Mouse (Mus musculus) embryo, embryonic 11.5 days (tissue): ENCODE measurements around the gene Ubl7.

Source experiments
- DNase-seq: peaks from one replicate; pipeline ENCODE4 v3.0.0-alpha.2; 2012; ENCODE audit warnings: low read depth, low spot score

Gene Ubl7

DNA sequence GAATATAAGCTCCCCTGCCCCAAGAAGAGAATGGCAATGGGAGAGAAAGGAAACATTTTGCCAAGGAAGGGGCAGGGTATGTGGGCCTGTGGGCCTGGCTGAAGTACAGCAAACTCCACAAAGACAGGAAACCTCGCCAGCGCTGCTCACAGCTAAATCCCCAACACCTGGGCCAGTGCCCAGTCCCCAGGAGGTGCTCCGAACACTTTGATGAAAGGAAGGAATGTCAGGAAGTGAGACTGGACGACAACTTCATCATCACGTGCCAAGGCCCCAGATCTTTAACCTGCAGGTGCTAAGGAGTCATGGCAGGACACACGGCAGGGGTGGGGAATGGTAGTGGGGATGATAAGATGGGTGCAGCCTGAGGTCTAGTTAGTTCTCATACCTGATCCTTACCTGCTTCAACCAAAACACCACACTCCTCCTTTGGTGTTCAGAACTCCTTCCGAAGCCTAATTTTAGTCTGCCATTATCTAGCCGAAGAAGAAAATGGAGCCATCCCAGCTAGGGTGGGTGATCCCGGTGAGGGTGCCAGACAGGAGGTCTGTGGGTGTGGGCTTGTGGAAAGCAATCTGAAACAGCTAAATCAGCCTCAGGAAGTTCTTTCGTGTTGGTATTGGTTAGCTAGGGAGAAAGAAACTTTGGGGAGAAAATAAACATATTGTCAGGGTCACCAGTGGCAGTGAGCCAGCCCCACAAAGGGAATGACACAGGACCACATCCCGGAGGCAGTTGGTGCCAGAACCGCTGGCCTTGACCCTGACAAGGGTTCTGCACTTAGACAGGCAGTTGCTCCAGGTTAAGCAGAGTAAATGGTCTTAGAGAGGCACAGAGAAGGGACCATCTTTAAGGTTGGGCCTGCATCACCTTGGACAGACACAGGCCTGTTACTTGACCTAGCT lies 54.8 kb downstream of the Ubl7 start:
- no peak for DNase-seq

DNA sequence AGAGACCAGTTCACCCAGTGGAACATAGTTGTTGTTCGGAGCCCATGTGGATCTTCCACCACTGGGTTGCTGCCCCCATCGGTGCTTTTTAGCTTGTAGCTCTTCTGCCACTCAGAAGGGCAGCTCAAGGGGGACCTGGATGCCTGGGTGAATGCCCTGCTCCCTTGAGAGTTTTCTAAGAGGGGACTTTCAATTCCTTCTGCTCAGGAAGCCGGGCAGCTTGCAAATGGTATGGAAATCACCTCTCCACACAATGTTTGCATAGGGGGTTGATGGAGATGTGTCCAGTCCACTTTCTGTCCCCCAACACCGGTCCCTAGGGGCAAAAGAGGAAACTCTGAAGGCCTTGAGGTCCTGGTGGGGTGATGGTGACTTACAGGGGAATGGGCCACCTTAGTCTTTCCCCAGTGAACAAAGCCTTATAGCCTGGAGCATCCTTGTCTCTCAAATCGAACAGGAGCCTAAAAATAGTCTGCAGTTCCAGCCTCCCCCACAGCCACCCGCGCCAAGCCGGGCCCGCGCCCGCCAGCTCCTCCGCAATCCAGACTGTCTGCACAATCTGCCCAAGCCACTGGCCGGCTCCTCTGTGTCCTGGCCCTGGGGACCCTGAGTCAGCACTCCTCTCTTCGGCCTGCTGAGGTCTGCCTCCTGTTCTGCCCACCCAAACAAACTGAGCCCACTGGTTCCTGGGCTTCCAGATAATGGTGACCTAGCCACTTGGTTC lies 56.6 kb downstream of the Ubl7 start:
- no peak for DNase-seq

DNA sequence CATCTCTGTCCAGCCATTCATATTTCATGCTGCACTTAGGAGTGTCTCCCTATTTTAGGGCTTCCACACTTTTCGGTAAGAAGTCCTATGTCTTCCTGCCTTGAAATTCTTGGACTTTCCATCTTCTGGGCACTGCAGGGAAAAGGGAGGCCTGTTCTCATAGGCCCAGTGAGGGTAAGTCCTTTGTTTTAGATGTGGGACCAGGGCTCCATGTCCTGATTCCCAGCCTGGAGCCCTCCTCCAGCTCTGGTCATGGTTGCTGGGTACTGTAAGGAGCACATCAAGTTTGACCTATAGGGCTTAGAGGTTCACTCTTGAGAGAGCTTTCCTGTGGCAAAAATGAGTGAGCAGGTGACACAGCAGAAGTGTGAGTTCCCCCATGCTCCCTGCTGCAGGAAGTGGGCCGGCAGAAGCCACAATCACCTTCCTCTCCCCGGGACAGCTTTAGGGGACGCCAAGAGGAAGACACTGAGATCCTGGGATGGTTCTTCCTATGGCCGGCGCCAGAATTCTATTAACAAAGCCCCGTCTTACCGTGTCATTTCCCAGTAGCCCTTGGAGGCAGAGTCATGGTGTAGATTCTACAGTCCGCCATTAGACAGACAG lies 57.5 kb downstream of the Ubl7 start:
- DNase-seq: no peak

DNA sequence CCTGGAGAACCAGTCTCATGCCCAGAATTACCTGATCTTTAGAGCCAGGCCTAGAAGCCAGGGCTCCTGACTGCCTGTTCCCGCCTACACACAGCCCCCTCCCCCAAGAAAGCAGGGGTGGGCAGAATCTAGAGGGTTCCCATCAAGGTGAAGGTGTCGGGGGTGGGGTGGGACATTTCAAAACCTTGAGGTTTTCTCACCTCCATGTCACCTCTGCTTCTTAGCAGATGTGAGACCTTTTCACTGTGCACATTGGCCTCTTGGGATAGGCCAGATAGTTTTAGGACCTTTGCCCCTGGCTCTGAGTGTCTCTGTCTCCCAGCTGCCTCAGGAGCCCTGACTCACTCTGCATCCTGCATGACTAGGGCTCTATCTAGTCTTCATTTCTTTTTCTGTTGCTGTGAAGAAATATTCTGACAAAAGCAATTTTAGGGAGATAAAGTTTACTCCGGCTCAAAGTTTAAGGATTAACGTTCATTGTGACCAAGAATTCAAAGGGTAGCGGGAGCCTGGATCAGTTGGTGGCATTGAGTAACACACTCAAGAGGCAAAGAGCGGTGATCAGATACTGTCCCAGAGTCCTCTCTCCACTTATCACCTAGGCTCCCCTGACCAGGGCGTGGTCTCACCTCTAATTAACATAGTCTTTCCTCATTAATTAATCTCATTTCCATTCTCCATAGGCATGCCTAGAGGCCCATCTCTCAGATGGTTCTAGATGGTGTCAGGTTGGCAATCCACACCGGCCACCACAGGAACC lies 58.2 kb downstream of the Ubl7 start:
- no peak for DNase-seq

DNA sequence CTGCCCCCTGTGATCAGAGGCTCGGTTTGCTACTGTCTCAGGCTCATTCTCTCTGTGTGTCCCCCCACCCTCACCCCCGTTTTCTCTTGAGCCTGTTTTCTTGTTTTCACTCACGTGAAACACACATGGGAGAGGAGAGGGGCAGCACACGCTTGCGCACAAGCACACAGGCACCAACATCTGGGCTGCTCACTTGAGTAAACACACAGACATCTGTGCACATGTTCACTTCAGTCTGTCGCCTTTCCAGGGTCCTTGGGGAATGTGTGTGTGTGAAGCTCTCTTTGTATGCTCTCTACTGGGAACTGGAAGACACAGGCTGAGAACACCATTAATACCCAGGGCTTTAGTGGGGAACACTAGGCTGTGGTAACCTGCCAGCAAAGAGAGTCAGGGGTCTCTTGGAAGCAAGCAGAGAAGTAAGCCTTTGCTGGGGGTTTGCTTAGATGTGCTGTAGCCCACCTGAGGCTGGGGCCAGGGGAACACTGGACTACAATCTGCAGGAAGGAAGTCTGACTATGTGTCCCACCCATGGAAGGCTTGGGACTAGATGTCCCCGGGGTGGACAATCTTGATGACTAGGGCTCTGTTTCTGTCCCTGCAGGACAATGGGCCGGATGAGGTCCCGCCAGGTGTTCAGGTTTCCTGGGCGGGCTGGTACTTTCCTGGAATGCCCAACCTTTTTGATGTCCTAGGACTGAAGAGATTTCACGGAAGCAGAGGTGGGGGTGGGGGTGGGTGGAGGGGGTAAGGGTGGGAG lies 59.1 kb downstream of the Ubl7 start:
- DNase-seq: no peak

DNA sequence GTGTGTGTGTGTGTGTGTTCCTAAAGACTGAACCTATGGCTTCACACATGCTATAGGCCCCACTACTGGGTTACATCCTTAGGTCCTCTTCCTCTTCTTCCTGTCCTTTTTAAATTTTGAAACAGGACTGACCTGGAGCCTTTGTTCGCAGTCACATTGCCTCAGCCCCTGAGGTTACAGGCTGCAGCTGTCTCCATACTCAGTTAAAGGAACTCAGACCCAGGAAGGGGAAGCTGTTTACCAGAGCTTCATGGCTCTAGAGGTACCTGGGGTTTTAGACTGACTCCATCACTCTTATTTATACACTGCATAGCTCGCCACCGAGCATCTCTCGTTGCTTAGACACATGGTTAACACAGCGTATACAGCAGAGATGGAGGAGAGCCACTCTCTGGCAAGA lies 60.6 kb downstream of the Ubl7 start:
- no peak for DNase-seq

DNA sequence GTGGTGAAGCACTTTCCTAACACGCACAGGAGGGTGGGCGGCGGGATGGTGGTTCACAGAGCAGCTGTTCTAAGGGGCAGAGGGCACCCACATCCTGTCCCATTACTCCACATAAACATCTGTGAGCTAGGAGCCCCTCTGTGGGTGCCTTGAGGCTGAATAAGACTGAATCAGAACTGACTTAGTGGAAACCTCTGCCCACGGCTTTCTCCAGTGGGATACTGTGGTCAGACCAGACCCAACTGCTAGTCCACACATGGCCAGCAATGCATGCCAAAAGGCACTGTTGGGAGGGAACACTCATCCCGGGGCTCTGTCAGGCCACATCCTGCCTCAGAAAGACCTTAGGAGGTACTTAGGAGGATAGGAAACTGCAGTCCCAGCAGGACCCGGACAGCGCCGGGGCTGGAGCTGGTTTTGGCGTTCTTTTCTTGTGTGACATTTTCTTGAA lies 61.4 kb downstream of the Ubl7 start:
- DNase-seq: no peak

DNA sequence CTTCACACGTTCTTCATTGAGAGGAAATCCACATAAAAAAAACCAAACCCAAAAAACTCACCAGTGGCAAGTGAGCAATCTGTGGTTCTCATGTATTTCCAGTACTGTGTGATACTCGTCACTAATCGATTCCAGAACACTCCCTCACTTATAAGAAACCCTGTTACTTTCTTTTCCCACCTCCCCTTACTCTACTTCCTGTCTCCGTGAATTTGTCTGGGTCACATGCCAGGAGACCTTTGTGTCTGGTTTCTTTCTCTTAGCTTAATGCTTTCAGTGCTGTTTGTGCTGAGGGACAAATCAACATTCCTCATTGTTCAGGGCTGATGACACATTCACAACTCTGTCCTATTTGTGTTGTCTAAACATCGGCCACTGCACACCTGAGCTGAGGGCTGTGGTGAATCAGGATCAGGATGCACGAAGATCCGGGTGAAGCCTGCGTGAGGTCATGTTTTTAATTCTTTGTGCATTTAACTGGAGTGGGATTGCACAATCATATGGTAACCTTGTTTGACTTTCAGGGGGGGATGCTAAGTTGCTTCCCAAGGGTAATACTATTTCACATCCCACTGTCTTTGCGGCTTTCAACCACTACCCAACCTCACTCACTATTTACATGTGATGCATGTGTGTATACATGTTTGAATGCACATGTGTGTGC lies 62.1 kb downstream of the Ubl7 start:
- DNase-seq: no peak

DNA sequence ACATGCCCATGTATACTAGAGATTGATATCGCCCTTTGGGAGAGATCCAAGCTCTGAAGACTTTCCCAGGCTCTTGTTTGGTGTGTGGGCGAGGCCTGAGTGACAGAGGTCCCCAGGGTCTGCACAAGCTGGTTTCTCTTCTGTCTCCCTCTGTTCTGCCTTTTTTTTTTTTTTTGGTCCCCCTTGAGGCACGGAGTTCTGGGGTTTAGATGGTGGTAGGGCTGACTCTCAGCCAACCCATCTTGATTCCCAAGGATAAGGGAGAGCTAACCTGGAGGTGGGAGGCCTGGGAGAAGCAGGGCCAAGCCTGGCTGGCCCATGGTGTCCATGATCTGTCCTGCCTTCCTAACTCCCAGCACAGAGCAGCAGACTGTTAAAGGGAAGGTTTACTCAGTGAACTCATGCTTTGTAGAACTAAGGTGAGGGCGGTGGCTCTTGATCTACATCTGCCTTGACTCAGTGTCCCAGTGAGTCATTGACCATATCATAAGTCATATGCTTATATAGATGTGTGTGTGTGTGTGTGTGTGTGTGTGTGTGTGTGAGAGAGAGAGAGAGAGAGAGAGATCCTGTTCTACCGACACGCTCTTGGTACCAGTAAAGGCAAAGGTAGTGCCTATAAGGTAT lies 62.8 kb downstream of the Ubl7 start:
- no peak for DNase-seq

DNA sequence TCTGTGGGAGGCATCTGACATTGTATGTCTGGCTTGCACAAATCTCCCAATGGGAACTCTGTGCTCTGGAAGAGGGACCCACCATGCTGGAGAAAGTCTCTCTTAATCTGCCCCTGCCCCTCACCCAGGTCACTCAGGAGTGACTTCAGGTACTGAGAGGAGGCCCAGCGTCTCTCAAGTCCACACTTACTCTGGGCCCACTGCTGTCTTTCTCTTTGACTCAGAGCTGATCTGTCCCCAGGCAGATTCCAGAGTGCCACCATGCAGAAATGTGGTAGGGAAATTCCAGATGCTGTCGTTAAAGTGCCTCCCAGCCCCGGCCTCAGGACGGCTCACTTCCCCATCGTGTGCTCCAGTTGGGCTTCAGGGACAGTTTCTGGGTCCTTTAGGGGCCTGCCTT lies 63.4 kb downstream of the Ubl7 start:
- DNase-seq: no peak

DNA sequence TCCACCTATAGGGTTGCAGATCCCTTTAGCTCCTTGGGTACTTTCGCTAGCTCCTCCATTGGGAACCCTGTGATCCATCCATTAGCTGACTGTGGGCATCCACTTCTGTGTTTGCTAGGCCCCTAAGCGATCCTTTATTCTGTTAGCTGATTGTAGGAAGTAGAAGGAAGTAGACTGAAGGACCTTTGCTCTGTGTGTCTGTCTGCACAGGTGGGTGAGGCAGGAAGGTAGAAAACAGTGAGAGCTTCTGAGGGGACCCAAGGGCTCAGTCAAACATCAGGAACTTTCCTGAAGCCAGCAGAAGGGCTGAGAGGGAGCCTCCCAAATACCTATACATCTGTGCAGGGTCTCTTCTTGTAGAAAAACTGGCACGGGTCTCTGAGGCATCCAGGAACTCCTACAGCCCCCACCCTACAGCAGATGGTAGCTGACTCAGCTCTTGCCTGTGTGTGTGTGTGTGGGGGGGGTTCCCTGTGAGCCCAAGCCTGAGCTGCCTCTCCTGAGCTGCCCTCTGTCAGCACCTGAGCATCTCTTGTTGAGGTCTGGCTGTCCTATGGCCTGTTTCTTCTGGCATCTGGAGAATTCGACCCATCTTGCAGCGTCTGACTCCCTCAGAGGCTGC lies 64.5 kb downstream of the Ubl7 start:
- no peak for DNase-seq

DNA sequence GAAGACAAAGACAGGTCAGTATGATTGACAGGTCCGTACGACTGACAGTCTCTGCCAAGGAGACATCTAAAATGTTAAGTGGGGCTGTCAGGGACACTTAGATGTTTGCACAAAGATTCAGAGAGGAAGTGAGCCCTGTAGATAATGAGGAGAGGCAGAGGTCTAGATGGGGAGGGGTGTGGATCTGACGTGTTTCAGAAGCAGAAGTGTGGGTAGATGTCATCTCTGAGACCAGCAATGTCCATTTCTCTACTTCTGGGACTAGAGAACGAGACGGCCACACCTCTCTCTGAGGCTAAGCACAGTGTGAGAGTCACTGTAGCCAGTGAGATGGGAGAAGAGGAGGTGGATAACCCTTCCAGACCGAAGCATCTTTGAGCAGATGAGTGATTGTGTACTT lies 67.2 kb downstream of the Ubl7 start:
- DNase-seq: no peak

DNA sequence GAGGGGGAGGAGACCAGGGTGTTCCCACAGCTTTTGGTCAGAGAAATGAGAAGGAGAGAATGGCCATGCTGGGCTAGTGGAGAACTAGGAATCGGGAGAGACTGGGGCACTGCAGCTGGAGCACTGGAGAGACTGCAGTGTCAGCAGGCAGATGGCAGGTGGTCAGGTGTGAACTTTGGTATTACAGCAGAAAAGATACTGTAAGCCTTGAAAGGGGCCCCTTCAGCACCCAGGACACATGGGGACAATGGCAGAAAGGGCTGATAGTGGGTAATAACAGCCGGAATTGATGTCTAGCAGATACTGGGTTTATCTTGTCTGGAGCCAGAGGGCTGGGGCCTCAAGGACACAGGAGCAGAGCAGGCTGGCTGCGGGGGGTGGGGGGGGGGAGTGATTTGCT lies 68.1 kb downstream of the Ubl7 start:
- DNase-seq: no peak
